Mouse (Mus musculus) adrenal gland, postnatal 36 days (tissue): ENCODE measurements at regions not wholly inside any gene's neighbourhood (a gene's known extent, or its start where the extent isn't known, plus 50 kb on each side); places are given as distances from the start of the nearest gene placed in this dataset.

ENCODE experiments used
- DNase-seq, 2 experiments: peaks; one replicate each; pipeline ENCODE4 v3.0.0; 2021; ENCODE audit warnings: mixed read lengths in 1 of 2

GRCm38 (mm10) chr14:71231223-71231815, 631.7 kb upstream of the Fam160b2 start:
- no peak for DNase-seq

GRCm38 (mm10) chr14:71230484-71231188, 631.0 kb upstream of the Fam160b2 start:
- peak; percentile 13 to 17 for DNase-seq

- DNase-seq: peak; percentile 35 to 44
Measured at GRCm38 (mm10) chr14:71229955-71230354, 630.3 kb upstream of the Fam160b2 start.

- DNase-seq: no peak
Measured at GRCm38 (mm10) chr14:71228894-71229446, 629.3 kb upstream of the Fam160b2 start.

- DNase-seq: no peak
Measured at GRCm38 (mm10) chr14:71217041-71217440, 617.4 kb upstream of the Fam160b2 start.

- DNase-seq: no peak
Measured at GRCm38 (mm10) chr14:71211359-71211978, 611.8 kb upstream of the Fam160b2 start.

- DNase-seq: no peak
Measured at GRCm38 (mm10) chr14:71203459-71203858, 603.8 kb upstream of the Fam160b2 start.

GRCm38 (mm10) chr14:71200917-71201316, 601.3 kb upstream of the Fam160b2 start:
- DNase-seq: no peak

GRCm38 (mm10) chr14:71199178-71199879, 599.7 kb upstream of the Fam160b2 start:
- DNase-seq: peak; percentile 27 to 43

- no peak for DNase-seq
Measured at GRCm38 (mm10) chr14:71194219-71194618, 594.6 kb upstream of the Fam160b2 start.

- DNase-seq: no peak
Measured at GRCm38 (mm10) chr14:71192486-71192885, 592.9 kb upstream of the Fam160b2 start.

- DNase-seq: no peak
Measured at GRCm38 (mm10) chr14:71189360-71189759, 589.7 kb upstream of the Fam160b2 start.

GRCm38 (mm10) chr14:71177341-71177740, 577.7 kb upstream of the Fam160b2 start:
- no peak for DNase-seq

- no peak for DNase-seq
Measured at GRCm38 (mm10) chr14:71174175-71174574, 574.5 kb upstream of the Fam160b2 start.

- no peak for DNase-seq
Measured at GRCm38 (mm10) chr14:71159556-71159955, 559.9 kb upstream of the Fam160b2 start.

GRCm38 (mm10) chr14:71142465-71142864, 542.8 kb upstream of the Fam160b2 start:
- no peak for DNase-seq

- peak; percentile 83 to 89 for DNase-seq
Measured at GRCm38 (mm10) chr14:71129771-71130211, 530.2 kb upstream of the Fam160b2 start.

GRCm38 (mm10) chr14:71128495-71128894, 528.9 kb upstream of the Fam160b2 start:
- DNase-seq: no peak

GRCm38 (mm10) chr14:71118681-71119080, 519.0 kb upstream of the Fam160b2 start:
- peak; percentile 24 to 26 for DNase-seq

- DNase-seq: no peak
Measured at GRCm38 (mm10) chr14:71115798-71116432, 516.3 kb upstream of the Fam160b2 start.

GRCm38 (mm10) chr14:71115095-71115797, 515.6 kb upstream of the Fam160b2 start:
- DNase-seq: no peak
